In genomic region chr15:26378879-26379278, GRCm38 (mm10) we compare ENCODE assay signal across 27 mouse cellular contexts.
"Had no signal": no experiment of that assay in that cellular context is flagged by ENCODE, and none has a peak within 500 bp of the region (broad histone marks: within the 10 kb centered on the region; RNA-seq: fewer than 3 reads in every experiment).

No protein-coding gene starts in this region.

- H3K4me2 ChIP-seq: heart, embryonic 13.5 days; heart, embryonic 15.5 days; hindbrain, embryonic 13.5 days; hindbrain, embryonic 15.5 days; kidney, embryonic 15.5 days; limb, embryonic 13.5 days; limb, embryonic 15.5 days; liver, embryonic 12.5 days had no signal

- H3K4me1 ChIP-seq: heart, embryonic 10.5 days; heart, embryonic 13.5 days; heart, embryonic 15.5 days; hindbrain, embryonic 13.5 days; hindbrain, embryonic 15.5 days; kidney, embryonic 15.5 days; limb, embryonic 13.5 days; limb, embryonic 15.5 days; liver, embryonic 12.5 days had no signal

- H3K36me3 ChIP-seq: heart, embryonic 10.5 days; heart, embryonic 13.5 days; heart, embryonic 15.5 days; hindbrain, embryonic 13.5 days; hindbrain, embryonic 15.5 days; kidney, embryonic 15.5 days; limb, embryonic 13.5 days; limb, embryonic 15.5 days; liver, embryonic 12.5 days had no signal

- H3K4me3 ChIP-seq: gastrocnemius, adult 2 months; heart, embryonic 10.5 days; heart, embryonic 13.5 days; heart, embryonic 15.5 days; hindbrain, embryonic 13.5 days; hindbrain, embryonic 15.5 days; kidney, embryonic 15.5 days; limb, embryonic 13.5 days; limb, embryonic 15.5 days; liver, embryonic 12.5 days had no signal

- ATAC-seq: hindbrain, postnatal 0 days; intestine, embryonic 16.5 days; liver, embryonic 12.5 days had no signal

- H3K27me3 ChIP-seq: heart, embryonic 13.5 days; heart, embryonic 15.5 days; hindbrain, embryonic 13.5 days; hindbrain, embryonic 15.5 days; kidney, embryonic 15.5 days; limb, embryonic 13.5 days; limb, embryonic 15.5 days; liver, embryonic 12.5 days had no signal

- H3K27ac ChIP-seq: gastrocnemius, adult 2 months; heart, embryonic 10.5 days; heart, embryonic 13.5 days; heart, embryonic 15.5 days; hindbrain, embryonic 13.5 days; hindbrain, embryonic 15.5 days; hindbrain, postnatal 0 days; kidney, embryonic 15.5 days; kidney, postnatal 0 days; limb, embryonic 13.5 days; limb, embryonic 15.5 days; liver, embryonic 12.5 days; liver, embryonic 14.5 days had no signal

- DNase-seq: gastrocnemius, adult 2 months; gastrocnemius, postnatal 10 days; gastrocnemius, postnatal 25 days; heart, adult 18-20 months; heart, postnatal 14 days; heart, postnatal 36 days; kidney, adult 11 months; kidney, adult 2 months; kidney, adult 9 months; kidney, postnatal 14 days; kidney, postnatal 36 days; layer of hippocampus, adult 9-11 months; layer of hippocampus, postnatal 36 days; left cerebral cortex, postnatal 4 days had no signal

- H3K9ac ChIP-seq: heart, embryonic 13.5 days; heart, embryonic 15.5 days; hindbrain, embryonic 13.5 days; hindbrain, embryonic 15.5 days; kidney, embryonic 15.5 days; limb, embryonic 13.5 days; limb, embryonic 15.5 days; liver, embryonic 12.5 days; liver, embryonic 14.5 days had no signal

- H3K9me3 ChIP-seq: heart, embryonic 10.5 days; heart, embryonic 13.5 days; heart, embryonic 15.5 days; hindbrain, embryonic 13.5 days; hindbrain, embryonic 15.5 days; kidney, embryonic 15.5 days; limb, embryonic 13.5 days; limb, embryonic 15.5 days; liver, embryonic 12.5 days had no signal
